Mouse (Mus musculus): ENCODE measurements around the gene Gm21190.

GRCm38 (mm10) chr5:15506575-15507308, 22.3 kb downstream of the Gm21190 start:
- TF ChIP-seq CTCF (IDR thresholded peaks at IDR 0.05; ENCODE audit: low read depth), result peak; percentile 78
- TF ChIP-seq EP300 (IDR thresholded peaks at IDR 0.05; ENCODE audit: low read depth), result no peak
